Mouse (Mus musculus): ENCODE data around the gene Kcnh2. TPM values are rescaled to one million over a fixed set of nuclear protein-coding genes. Genes with fewer than 3 reads are reported as not detected.

The Kcnh2 gene
- polyA plus RNA-seq, 1 experiment from 2014 or later, result 0.08 TPM

DNA sequence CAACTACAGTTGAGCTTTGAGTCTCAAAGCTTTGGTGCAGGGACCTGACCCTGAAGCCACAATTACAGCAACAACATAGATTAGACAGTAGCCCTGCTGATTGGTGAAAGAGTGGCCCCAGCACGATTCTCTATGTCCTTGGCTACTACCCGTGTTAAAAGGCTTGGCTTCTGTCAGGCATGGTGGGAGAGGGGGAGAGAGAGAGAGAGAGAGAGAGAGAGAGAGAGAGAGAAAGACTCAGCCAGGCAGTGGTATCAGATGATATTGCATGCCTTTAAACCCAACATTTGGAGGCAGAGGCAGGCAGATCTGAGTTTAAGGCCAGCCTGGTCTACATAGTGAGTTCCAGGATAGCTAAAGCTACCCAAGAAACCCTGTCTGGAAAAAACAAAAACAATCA is 30.6 kb upstream of the Kcnh2 start:
- no peak for DNase-seq
- H3K4me2 ChIP-seq (ENCODE audit: low read depth, low read length), result no peak overlapping the region

DNA sequence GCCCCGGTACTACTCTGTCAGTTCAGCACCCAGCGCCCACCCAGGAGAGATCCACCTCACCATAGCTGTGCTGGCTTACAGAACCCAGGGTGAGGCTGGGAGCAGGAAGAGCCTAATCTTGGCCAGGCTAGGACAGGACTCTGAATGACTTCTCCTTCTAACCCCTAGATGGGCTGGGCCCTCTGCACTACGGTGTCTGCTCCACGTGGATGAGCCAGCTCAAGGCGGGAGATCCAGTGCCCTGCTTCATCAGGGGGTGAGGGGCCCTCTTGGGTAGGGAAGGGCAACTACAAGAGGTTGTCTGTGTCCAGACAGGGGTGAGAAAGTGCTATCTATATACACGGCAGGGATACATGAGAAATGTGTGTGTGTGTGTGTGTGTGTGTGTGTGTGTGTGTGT is 30.1 kb upstream of the Kcnh2 start:
- DNase-seq (no peak), ATAC-seq (no peak)
- TF ChIP-seq EP300 (IDR thresholded peaks at IDR 0.05; ENCODE audit: low read depth) (no peak), CTCF (IDR thresholded peaks at IDR 0.05; ENCODE audit: low read depth) (no peak)
- H3K4me1 ChIP-seq (ENCODE audit: insufficient read depth), result peaks cover 23% of the 10 kb centered on the region
- H3K27me3 ChIP-seq (ENCODE audit: insufficient read depth, low read length), result no peaks in the 10 kb centered on the region
- no peak overlapping the region for H3K4me2 ChIP-seq (ENCODE audit: low read depth, low read length)
- no peaks in the 10 kb centered on the region for H3K36me3 ChIP-seq (replicated peaks; ENCODE audit: insufficient read depth, low read length)
- no peak overlapping the region for H3K4me3 ChIP-seq (ENCODE audit: low read depth, low read length)
- WGBS (ENCODE audit: insufficient replicate concordance), result 66% methylated on average over 6 of the region's 6 CpGs
- no peak overlapping the region for H3K9ac ChIP-seq (replicated peaks)
- no peaks in the 10 kb centered on the region for H3K9me3 ChIP-seq (ENCODE audit: low read length)
- no peak overlapping the region for H3K27ac ChIP-seq (ENCODE audit: low read depth)

More for the DNA sequence above, 30.6 kb upstream of the Kcnh2 start:
- Histone ChIP-seq H3K27ac (ENCODE audit: low read depth) (no peak overlapping the region), H3K9me3 (ENCODE audit: low read length) (no peaks in the 10 kb centered on the region), H3K4me1 (ENCODE audit: insufficient read depth) (peaks cover 24% of the 10 kb centered on the region), H3K4me3 (ENCODE audit: low read depth, low read length) (no peak overlapping the region), H3K9ac (replicated peaks) (no peak overlapping the region), H3K27me3 (ENCODE audit: insufficient read depth, low read length) (no peaks in the 10 kb centered on the region), H3K36me3 (replicated peaks; ENCODE audit: insufficient read depth, low read length) (no peaks in the 10 kb centered on the region)
- TF ChIP-seq EP300 (IDR thresholded peaks at IDR 0.05; ENCODE audit: low read depth), result no peak
- TF ChIP-seq CTCF (IDR thresholded peaks at IDR 0.05; ENCODE audit: low read depth), result no peak
- no peak for ATAC-seq
- WGBS (ENCODE audit: insufficient replicate concordance), result 59% methylated on average over 2 of the region's 2 CpGs

GRCm38 (mm10) chr5:24380499-24380898 is 29.1 kb upstream of the Kcnh2 start:
- no peak for ATAC-seq
- WGBS (ENCODE audit: insufficient replicate concordance), result 67% methylated on average over 4 of the region's 4 CpGs

GRCm38 (mm10) chr5:24379501-24379900 is 28.1 kb upstream of the Kcnh2 start:
- TF ChIP-seq CTCF (IDR thresholded peaks at IDR 0.05; ENCODE audit: low read depth) (no peak), EP300 (IDR thresholded peaks at IDR 0.05; ENCODE audit: low read depth) (no peak)
- no peak for DNase-seq
- no peaks in the 10 kb centered on the region for H3K9me3 ChIP-seq (ENCODE audit: low read length)
- no peak overlapping the region for H3K4me2 ChIP-seq (ENCODE audit: low read depth, low read length)
- ATAC-seq, result no peak
- no peak overlapping the region for H3K9ac ChIP-seq (replicated peaks)
- no peaks in the 10 kb centered on the region for H3K36me3 ChIP-seq (replicated peaks; ENCODE audit: insufficient read depth, low read length)
- no peak overlapping the region for H3K27ac ChIP-seq (ENCODE audit: low read depth)
- H3K4me1 ChIP-seq (ENCODE audit: insufficient read depth), result peaks cover 13% of the 10 kb centered on the region
- H3K4me3 ChIP-seq (ENCODE audit: low read depth, low read length), result no peak overlapping the region
- 77% methylated on average over 4 of the region's 4 CpGs for WGBS (ENCODE audit: insufficient replicate concordance)
- H3K27me3 ChIP-seq (ENCODE audit: insufficient read depth, low read length), result no peaks in the 10 kb centered on the region

More at GRCm38 (mm10) chr5:24380499-24380898, 29.1 kb upstream of the Kcnh2 start:
- H3K9me3 ChIP-seq (ENCODE audit: low read length), result no peaks in the 10 kb centered on the region
- no peaks in the 10 kb centered on the region for H3K36me3 ChIP-seq (replicated peaks; ENCODE audit: insufficient read depth, low read length)
- no peaks in the 10 kb centered on the region for H3K27me3 ChIP-seq (ENCODE audit: insufficient read depth, low read length)
- no peak overlapping the region for H3K4me2 ChIP-seq (ENCODE audit: low read depth, low read length)
- H3K27ac ChIP-seq (ENCODE audit: low read depth), result no peak overlapping the region
- no peak overlapping the region for H3K9ac ChIP-seq (replicated peaks)
- no peak overlapping the region for H3K4me3 ChIP-seq (ENCODE audit: low read depth, low read length)
- DNase-seq, result no peak
- no peak for TF ChIP-seq CTCF (IDR thresholded peaks at IDR 0.05; ENCODE audit: low read depth)
- TF ChIP-seq EP300 (IDR thresholded peaks at IDR 0.05; ENCODE audit: low read depth), result no peak
- peaks cover 21% of the 10 kb centered on the region for H3K4me1 ChIP-seq (ENCODE audit: insufficient read depth)

GRCm38 (mm10) chr5:24378700-24379099 is 27.3 kb upstream of the Kcnh2 start:
- no peak for TF ChIP-seq CTCF (IDR thresholded peaks at IDR 0.05; ENCODE audit: low read depth)
- DNase-seq, result no peak
- peaks cover 5% of the 10 kb centered on the region for H3K4me1 ChIP-seq (ENCODE audit: insufficient read depth)
- no peak overlapping the region for H3K4me2 ChIP-seq (ENCODE audit: low read depth, low read length)
- no peaks in the 10 kb centered on the region for H3K36me3 ChIP-seq (replicated peaks; ENCODE audit: insufficient read depth, low read length)
- no peaks in the 10 kb centered on the region for H3K9me3 ChIP-seq (ENCODE audit: low read length)
- H3K4me3 ChIP-seq (ENCODE audit: low read depth, low read length), result no peak overlapping the region
- no peak overlapping the region for H3K27ac ChIP-seq (ENCODE audit: low read depth)
- no peak overlapping the region for H3K9ac ChIP-seq (replicated peaks)
- H3K27me3 ChIP-seq (ENCODE audit: insufficient read depth, low read length), result no peaks in the 10 kb centered on the region
- 68% methylated on average over 2 of the region's 2 CpGs for WGBS (ENCODE audit: insufficient replicate concordance)
- ATAC-seq, result no peak

DNA sequence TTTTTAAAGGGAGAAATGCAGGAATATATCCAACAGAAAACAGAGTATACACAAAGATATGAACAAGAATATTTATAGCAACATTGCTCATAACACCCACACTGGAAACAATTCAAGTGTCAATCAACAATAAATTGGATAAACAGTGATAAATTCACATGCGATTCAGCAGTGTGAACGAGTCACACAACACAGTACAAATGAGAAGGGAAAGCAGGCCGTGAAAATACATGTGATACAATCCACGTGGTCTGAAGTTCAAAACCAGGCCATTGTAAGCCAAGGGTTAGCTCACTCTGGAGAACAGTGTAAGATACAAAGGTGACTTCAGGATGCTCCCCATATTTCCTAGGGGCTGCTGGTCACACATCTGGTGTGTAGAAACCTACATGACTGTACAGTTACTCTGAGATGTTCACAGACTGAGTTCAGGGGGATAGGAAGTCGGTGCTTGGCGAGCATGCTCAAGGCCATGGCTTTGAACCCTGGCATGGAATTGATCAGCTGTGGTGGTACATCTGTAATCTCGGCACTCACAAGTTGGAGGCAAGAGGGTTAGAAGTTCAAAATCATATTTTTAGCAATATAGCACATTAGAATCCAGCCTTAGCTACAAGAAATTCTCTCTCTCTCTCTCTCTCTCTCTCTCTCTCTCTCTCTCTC is 23.4 kb upstream of the Kcnh2 start:
- Histone ChIP-seq H3K4me3 (ENCODE audit: low read depth, low read length) (no peak overlapping the region), H3K4me1 (ENCODE audit: insufficient read depth) (no peaks in the 10 kb centered on the region), H3K27me3 (ENCODE audit: insufficient read depth, low read length) (no peaks in the 10 kb centered on the region), H3K9ac (replicated peaks) (no peak overlapping the region), H3K4me2 (ENCODE audit: low read depth, low read length) (no peak overlapping the region), H3K9me3 (ENCODE audit: low read length) (no peaks in the 10 kb centered on the region), H3K27ac (ENCODE audit: low read depth) (no peak overlapping the region), H3K36me3 (replicated peaks; ENCODE audit: insufficient read depth, low read length) (no peaks in the 10 kb centered on the region)
- 67% methylated on average over 7 of the region's 7 CpGs for WGBS (ENCODE audit: insufficient replicate concordance)
- no peak for TF ChIP-seq CTCF (IDR thresholded peaks at IDR 0.05; ENCODE audit: low read depth)
- TF ChIP-seq EP300 (IDR thresholded peaks at IDR 0.05; ENCODE audit: low read depth), result no peak
- DNase-seq (no peak), ATAC-seq (no peak)

All from liver, postnatal 0 days (tissue).